Mouse (Mus musculus) CH12.LX (cell line): ENCODE measurements around the gene Reep6.

Source experiments
- CTCF ChIP-seq, 2 experiments: IDR thresholded peaks in 1 of 2; conservative IDR thresholded peaks in 1 of 2; 2 replicates each; pipeline ENCODE4 v1.5.1; 2011 to 2012; ENCODE audit warnings: low read depth in 2 of 2, low read length in 2 of 2, improper control_type of control experiment in 1 of 2, inconsistent platforms in 1 of 2, mild to moderate bottlenecking in 1 of 2, moderate library complexity in 1 of 2
- USF1 ChIP-seq: IDR thresholded peaks from 2 replicates; pipeline ENCODE4 v1.6.1; 2014; ENCODE audit warnings: low read depth, mild to moderate bottlenecking, inconsistent platforms, low read length, improper control_type of control experiment

DNA sequence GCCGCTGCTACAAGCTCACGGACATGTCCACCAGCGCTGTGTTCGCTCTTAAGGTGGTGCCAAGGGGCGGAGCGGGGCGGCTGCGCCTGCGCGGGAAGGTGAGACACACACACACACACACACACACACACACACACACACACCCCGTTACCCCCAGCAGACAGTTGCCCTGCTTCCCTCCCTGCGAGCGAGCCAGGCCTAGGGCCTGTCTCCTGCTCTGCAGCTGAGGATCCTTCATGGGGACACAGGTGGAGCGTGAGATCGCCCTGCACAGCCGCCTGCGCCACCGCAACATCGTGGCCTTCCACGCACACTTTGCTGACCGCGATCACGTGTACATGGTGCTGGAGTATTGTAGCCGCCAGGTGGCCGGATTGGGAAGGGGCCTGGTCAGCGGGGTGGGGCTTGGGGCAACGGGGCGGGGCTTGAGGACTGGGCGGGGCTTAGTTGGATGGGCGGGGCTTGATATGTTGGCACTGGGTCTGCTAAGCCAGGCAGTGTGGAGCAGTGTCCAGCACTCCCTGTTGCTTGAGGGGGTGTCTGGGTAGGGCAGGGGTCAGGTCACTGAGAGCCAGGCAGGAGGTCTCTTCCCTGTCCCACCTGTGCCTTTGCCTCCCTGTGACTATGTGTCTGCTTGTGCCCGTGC, 28.4 kb downstream of the Reep6 start:
- TF ChIP-seq CTCF (conservative IDR thresholded peaks at IDR 0.05 in 1 of 2, IDR thresholded peaks at IDR 0.05 in 1 of 2; ENCODE audit: low read depth in 2 of 2, low read length in 2 of 2) = no peak
- no peak for TF ChIP-seq USF1
